Mouse (Mus musculus): ENCODE measurements around the gene Sfxn3.
A peak's percentile ranks its signal among the peaks of the same experiment; 100 is the strongest.

DNA sequence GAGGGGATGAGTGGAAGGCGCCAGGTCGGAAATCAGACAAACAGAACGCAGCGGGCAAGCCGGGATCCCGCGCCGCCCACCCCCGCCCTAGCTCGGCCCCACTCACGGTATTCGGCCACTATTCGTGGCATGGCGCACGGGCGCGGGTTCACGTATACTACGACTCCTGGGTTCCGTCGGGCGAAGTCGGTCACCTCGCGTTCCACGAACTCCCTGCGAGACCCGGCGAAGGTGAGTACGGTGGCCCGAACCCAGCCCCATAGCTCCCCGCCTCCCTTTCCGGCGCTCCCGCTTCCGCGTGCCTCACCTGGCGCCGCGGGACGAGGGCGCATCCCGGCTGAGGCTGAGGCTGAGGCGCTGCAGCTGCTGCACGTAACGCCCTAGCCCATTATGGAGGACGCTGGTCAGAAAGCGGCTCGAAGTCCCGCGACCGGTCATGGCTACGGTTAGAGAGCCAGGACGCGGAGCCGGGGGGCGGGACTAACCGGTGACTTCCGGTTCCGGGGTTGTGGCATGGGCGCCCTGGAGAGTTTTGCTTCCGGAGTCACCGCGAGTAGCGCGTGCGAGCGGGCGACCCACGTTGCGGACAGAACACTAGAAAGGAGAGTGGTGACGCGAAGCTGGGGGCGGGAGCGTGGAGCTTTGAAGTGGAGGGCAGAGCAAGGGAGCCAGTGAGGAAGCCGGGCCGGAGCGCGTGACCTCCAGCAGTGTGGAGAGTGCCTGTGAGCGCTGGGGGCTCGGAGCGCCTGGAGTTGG lies 41.2 kb upstream of the Sfxn3 start, which contains the start of gene Mrpl43:
- TF ChIP-seq CTCF (IDR thresholded peaks at IDR 0.05; ENCODE audit: control insufficient read depth, insufficient read depth, insufficient read length) (no peak), MAX (IDR thresholded peaks at IDR 0.05) (peak; percentile 97), MYOG (IDR thresholded peaks at IDR 0.05; ENCODE audit: control insufficient read depth, extremely low read depth, insufficient read length) (no peak)
